Mouse (Mus musculus) ES-E14 (cell line): Measurements from ENCODE around the gene Srsf1. TPM values are rescaled to one million over a fixed set of nuclear protein-coding genes. Genes with fewer than 3 reads are reported as not detected.
A peak's percentile ranks its signal among the peaks of the same experiment; 100 is the strongest.

Experiments
- DNase-seq: peaks from one replicate; pipeline ENCODE4 v3.0.0-alpha.2; 2013; ENCODE audit warnings: low read depth, low spot score
- H3K27ac ChIP-seq: 2 replicates; pipeline ENCODE4 v1.5.1; 2012; ENCODE audit warnings: low read depth, mild to moderate bottlenecking, low read length, moderate library complexity, mixed read lengths; ENCODE audit not compliant: poor library complexity, insufficient read depth, severe bottlenecking
- H3K36me3 ChIP-seq: 2 replicates; pipeline ENCODE4 v1.6.1; 2012; ENCODE audit warnings: mild to moderate bottlenecking, low read length, moderate library complexity, mixed read lengths; ENCODE audit not compliant: control insufficient read depth, poor library complexity, insufficient read depth, severe bottlenecking
- H3K4me1 ChIP-seq, 2 experiments: fragments of 150-350 bp in 1 of 2; sonication (generic) in 1 of 2; 2 replicates each; pipeline ENCODE4 v1.6.1; 2012; ENCODE audit warnings: low read length in 2 of 2, mild to moderate bottlenecking in 1 of 2, mixed read lengths in 1 of 2; ENCODE audit not compliant: control insufficient read depth in 2 of 2, insufficient read depth in 2 of 2, poor library complexity in 1 of 2
- H3K4me3 ChIP-seq, 2 experiments: fragments of 150-350 bp in 1 of 2; sonication (generic) in 1 of 2; 2 replicates each; pipeline ENCODE4 v1.5.1; 2012; ENCODE audit warnings: low read length in 2 of 2, low read depth in 1 of 2, mild to moderate bottlenecking in 1 of 2, mixed read lengths in 1 of 2; ENCODE audit not compliant: insufficient read depth in 1 of 2, poor library complexity in 1 of 2, severe bottlenecking in 1 of 2
- H3K9ac ChIP-seq: 2 replicates; pipeline ENCODE4 v1.6.1; 2012; ENCODE audit warnings: low read depth, mild to moderate bottlenecking, low read length, mixed read lengths; ENCODE audit not compliant: poor library complexity, insufficient read depth, severe bottlenecking
- H3K9me3 ChIP-seq: fragments of 150-350 bp; sonication (generic); 2 replicates; pipeline ENCODE4 v1.6.1; 2012; ENCODE audit warnings: low read depth, mild to moderate bottlenecking, low read length; ENCODE audit not compliant: control insufficient read depth, insufficient read depth
- CHD2 ChIP-seq: IDR thresholded peaks from 2 replicates; pipeline ENCODE4 v1.6.1; 2014; ENCODE audit warnings: mild to moderate bottlenecking, low read depth, low read length, inconsistent platforms
- HCFC1 ChIP-seq: IDR thresholded peaks from 2 replicates; pipeline ENCODE4 v1.6.1; 2012; ENCODE audit warnings: low read length, inconsistent platforms, borderline replicate concordance; ENCODE audit not compliant: insufficient read depth
- MAFK ChIP-seq: IDR thresholded peaks from 2 replicates; pipeline ENCODE4 v1.6.1; 2014; ENCODE audit warnings: mild to moderate bottlenecking, low read depth, low read length, inconsistent platforms; ENCODE audit not compliant: insufficient read depth
- ZC3H11A ChIP-seq: IDR thresholded peaks from 2 replicates; pipeline ENCODE4 v1.6.1; 2012; ENCODE audit warnings: low read depth, mild to moderate bottlenecking, inconsistent platforms, low read length, borderline replicate concordance
- ZNF384 ChIP-seq: IDR thresholded peaks from 2 replicates; pipeline ENCODE4 v1.6.1; 2012; ENCODE audit warnings: low read depth, low read length, inconsistent platforms
- in situ Hi-C, 2 experiments: fragments of 600-800 bp; cut with MboI; formaldehyde crosslinking; loops; one replicate each; pipeline ENCODE4 v1.15.1; 2025; ENCODE audit warnings: low sequenced_read_pairs in 2 of 2, inconsistent platforms in 1 of 2; ENCODE audit not compliant: unreplicated experiment in 2 of 2
- total RNA-seq: library from RNA; depleted of rRNA; stranded (reverse); fragments of 300-350 nt; gene quantifications from 2 replicates; pipeline ENCODE4 v1.2.3, GENCODE M21; 2012

Srsf1 gene
- total RNA-seq, 1 experiment, result 432 TPM

DNA sequence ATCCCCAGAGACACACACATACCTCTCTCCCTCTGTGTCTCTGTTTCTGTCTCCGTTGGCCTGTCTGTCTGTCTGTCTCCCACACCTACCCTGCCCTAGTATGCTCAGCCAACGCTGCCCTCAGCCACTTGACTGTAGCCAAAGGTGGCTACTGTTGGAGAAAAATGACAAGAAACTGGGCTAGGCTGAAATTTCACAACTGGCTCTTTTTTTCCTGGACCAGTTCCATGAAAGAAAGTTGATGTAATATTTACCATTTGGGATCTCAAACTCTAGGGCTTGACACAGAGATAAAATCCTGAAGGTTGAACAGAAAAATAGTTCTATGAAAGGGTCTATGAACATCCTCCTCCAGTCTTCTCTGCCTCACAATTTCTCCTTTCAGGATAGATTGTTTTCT lies 16.3 kb upstream of the Srsf1 start:
- DNase-seq, result no peak
- peak overlapping the region in 1 of 2 experiments; percentile 48; a peak in 1 of 4 replicates for H3K4me3 ChIP-seq
- TF ChIP-seq ZC3H11A (no peak), HCFC1 (no peak)
- H3K9me3 ChIP-seq, result no peaks in the 10 kb centered on the region
- in situ Hi-C loops, result no loop called here
- no peaks in the 10 kb centered on the region for H3K36me3 ChIP-seq
- H3K4me1 ChIP-seq, result peaks cover 12 to 23% of the 10 kb centered on the region in 2 experiments
- H3K27ac ChIP-seq, result no peak overlapping the region; the same call in 1 of the 2 replicates
- H3K9ac ChIP-seq, result no peak overlapping the region

DNA sequence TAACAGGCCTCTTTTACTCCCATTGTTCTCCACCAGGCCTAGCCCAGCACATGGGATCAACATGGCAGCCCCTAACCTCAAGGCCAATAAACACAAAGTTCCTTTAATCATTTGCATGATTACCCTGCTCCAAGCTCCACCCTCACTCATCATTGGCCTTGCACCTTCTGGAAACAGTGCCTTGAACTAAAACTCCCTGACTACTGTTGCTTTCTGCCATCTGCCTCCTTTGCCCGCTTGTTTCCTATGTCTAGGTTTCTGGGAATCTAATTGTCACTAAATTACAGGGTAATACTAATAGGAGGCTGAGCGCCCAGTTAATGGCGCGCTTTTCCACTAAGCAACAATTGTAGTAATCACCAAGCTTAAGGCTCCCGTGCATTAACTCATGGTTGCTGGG lies 15.4 kb upstream of the Srsf1 start:
- Histone ChIP-seq H3K36me3 (no peaks in the 10 kb centered on the region), H3K4me3 (peak overlapping the region; percentile 24 to 58), H3K9ac (peak overlapping the region; percentile 45; the same call in 1 of the 2 replicates), H3K27ac (no peak overlapping the region), H3K9me3 (no peaks in the 10 kb centered on the region), H3K4me1 (peaks cover 18 to 25% of the 10 kb centered on the region in 2 experiments)
- no peak for DNase-seq
- no peak for TF ChIP-seq ZC3H11A
- TF ChIP-seq ZNF384, result no peak
- no peak for TF ChIP-seq MAFK
- TF ChIP-seq HCFC1, result no peak
- TF ChIP-seq CHD2, result no peak
- in situ Hi-C loops, result no loop called here

DNA sequence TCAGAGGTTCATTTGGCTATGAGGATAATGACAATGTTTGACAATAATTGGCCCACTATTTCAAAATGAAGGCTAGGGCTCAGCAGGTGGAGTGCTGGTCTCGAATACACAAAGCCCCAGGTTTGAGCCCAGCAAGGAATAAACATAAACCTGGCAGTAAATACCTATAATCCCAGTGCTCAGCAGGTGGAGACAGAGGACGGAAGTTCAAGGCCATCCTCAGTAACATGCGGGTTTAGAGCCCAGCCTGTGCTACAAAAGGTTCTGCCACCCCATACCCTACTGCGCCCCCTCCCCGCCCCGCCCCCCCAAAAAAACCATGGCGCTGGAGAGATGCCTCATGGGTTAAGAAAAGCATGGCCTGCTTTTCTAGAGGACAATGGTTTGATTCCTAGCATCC lies 11.2 kb upstream of the Srsf1 start:
- Histone ChIP-seq H3K4me1 (peaks cover 16 to 17% of the 10 kb centered on the region in 2 experiments), H3K9ac (no peak overlapping the region), H3K9me3 (no peaks in the 10 kb centered on the region), H3K36me3 (no peaks in the 10 kb centered on the region), H3K4me3 (no peak overlapping the region), H3K27ac (no peak overlapping the region; the same call in 1 of the 2 replicates)
- in situ Hi-C loops, result no loop called here
- DNase-seq, result no peak
- no peak for TF ChIP-seq HCFC1

DNA sequence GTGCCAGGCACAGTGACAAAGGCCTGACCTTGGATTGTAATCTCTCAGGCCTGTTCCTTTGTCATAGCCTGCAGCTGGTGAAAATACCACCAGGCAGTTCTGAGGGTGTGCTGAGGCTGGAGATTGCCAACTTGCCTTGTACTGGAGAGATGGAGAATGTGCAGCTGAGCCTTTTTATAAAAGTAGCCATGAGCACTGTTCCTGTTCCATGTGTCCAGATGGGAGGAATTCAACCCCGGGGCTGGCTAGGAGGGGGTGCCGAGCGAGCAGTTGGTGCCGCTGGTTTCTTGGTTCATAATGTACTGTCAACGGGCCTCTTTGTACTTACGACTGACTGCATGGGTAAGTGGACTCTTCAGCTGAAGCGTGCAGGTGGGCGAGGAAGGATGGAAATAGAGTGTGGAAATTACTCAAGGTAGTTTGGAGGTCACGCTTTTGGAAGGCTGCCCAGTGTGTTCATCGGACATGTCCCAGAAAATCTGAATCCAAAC lies 10.4 kb upstream of the Srsf1 start:
- Histone ChIP-seq H3K4me3 (no peak overlapping the region), H3K4me1 (peaks cover 16 to 17% of the 10 kb centered on the region in 2 experiments), H3K36me3 (no peaks in the 10 kb centered on the region), H3K27ac (0 out of 2 replicates have a peak overlapping the region, but pooled peaks have one; percentile 51), H3K9me3 (no peaks in the 10 kb centered on the region), H3K9ac (no peak overlapping the region)
- DNase-seq, result no peak
- in situ Hi-C loops, result no loop called here
- TF ChIP-seq ZNF384 (no peak), CHD2 (no peak)

DNA sequence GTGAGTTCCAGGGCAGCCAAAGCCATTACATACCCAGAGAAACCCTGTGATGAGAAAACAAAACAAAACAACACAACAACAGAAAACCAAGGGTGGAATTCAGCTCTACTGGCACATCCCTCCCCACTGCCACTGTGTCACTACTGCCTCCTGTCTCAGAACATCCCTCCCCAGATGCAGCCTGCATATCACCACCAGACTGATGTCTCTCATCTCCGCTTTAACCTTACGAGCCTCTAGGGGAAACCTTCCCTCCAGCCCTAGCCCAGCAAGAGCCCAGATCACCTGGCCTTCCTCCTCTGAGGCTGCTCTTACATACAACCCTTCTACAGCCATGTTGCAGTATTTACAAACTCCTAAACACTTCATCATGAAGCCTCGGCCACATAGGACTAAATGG lies 9.8 kb upstream of the Srsf1 start:
- H3K9me3 ChIP-seq, result no peaks in the 10 kb centered on the region
- no peaks in the 10 kb centered on the region for H3K36me3 ChIP-seq
- H3K4me1 ChIP-seq, result peaks cover 14% of the 10 kb centered on the region in 2 experiments
- DNase-seq, result no peak
- H3K27ac ChIP-seq, result peak overlapping the region; percentile 6; the same call in 1 of the 2 replicates
- no peak overlapping the region for H3K4me3 ChIP-seq
- no peak overlapping the region for H3K9ac ChIP-seq
- in situ Hi-C loops, result no loop called here
- TF ChIP-seq MAFK (no peak), ZNF384 (no peak), ZC3H11A (no peak), CHD2 (no peak), HCFC1 (no peak)
